Comparison of ENCODE assay signal across 13 mouse cellular contexts in genomic region chr1:155854926-155855702, GRCm38 (mm10). TPM values are rescaled to one million over a fixed set of nuclear protein-coding genes. Genes with fewer than 3 reads are reported as not detected.
DNase-seq lines count a peak whose midpoint lies in the region; ATAC-seq and TF ChIP-seq lines count a peak whose summit lies in the region.
"Had no signal": no experiment of that assay in that cellular context is flagged by ENCODE, and none has a peak within 500 bp of the region (broad histone marks: within the 10 kb centered on the region; RNA-seq: fewer than 3 reads in every experiment).

No protein-coding gene starts in this region.

- H3K9me3 ChIP-seq in liver, embryonic 16.5 days (replicated peaks; ENCODE audit: control insufficient read depth, low read length), result no peaks in the 10 kb centered on the region
- no peaks in the 10 kb centered on the region for H3K9me3 ChIP-seq in liver, embryonic 11.5 days (ENCODE audit: control insufficient read depth, low read length)
- H3K9me3 ChIP-seq: midbrain, embryonic 15.5 days; neural tube, embryonic 13.5 days had no signal

- intact Hi-C loops in gastrocnemius, adult 2 months (cut with DNase I), result no loop called here

- peak overlapping the region; percentile 60 for H3K27ac ChIP-seq in gastrocnemius, adult 2 months
- H3K27ac ChIP-seq in liver, embryonic 16.5 days (ENCODE audit: low read length), result no peak overlapping the region
- H3K27ac ChIP-seq in liver, embryonic 11.5 days (ENCODE audit: low read depth, low read length), result no peak overlapping the region
- H3K27ac ChIP-seq: heart, adult 2 months; midbrain, embryonic 15.5 days; neural tube, embryonic 13.5 days had no signal

- no peak overlapping the region for H3K4me2 ChIP-seq in liver, embryonic 16.5 days (ENCODE audit: low read depth, low read length)
- H3K4me2 ChIP-seq in liver, embryonic 11.5 days, result no peak overlapping the region
- H3K4me2 ChIP-seq: midbrain, embryonic 15.5 days; neural tube, embryonic 13.5 days had no signal

- H3K4me3 ChIP-seq in gastrocnemius, adult 2 months, result no peak overlapping the region
- H3K4me3 ChIP-seq in liver, embryonic 16.5 days (ENCODE audit: low read depth, low read length), result no peak overlapping the region
- H3K4me3 ChIP-seq in liver, embryonic 11.5 days (ENCODE audit: low read depth, low read length), result no peak overlapping the region
- H3K4me3 ChIP-seq: heart, adult 2 months; midbrain, embryonic 15.5 days; neural tube, embryonic 13.5 days had no signal

- WGBS in liver, embryonic 16.5 days (ENCODE audit: insufficient replicate concordance), result 76% methylated on average over 7 of the region's 7 CpGs
- 82% methylated on average over 7 of the region's 7 CpGs for WGBS in liver, embryonic 11.5 days

- H3K9ac ChIP-seq in liver, embryonic 16.5 days (ENCODE audit: low read depth, low read length), result no peak overlapping the region
- no peak overlapping the region for H3K9ac ChIP-seq in liver, embryonic 11.5 days (ENCODE audit: low read depth, low read length)
- H3K9ac ChIP-seq: forebrain, postnatal 0 days; midbrain, embryonic 15.5 days; neural tube, embryonic 13.5 days had no signal

- H3K27me3 ChIP-seq in liver, embryonic 16.5 days (ENCODE audit: control insufficient read depth, insufficient read depth, low read depth, low read length), result no peaks in the 10 kb centered on the region
- no peaks in the 10 kb centered on the region for H3K27me3 ChIP-seq in liver, embryonic 11.5 days (replicated peaks; ENCODE audit: control insufficient read depth, insufficient read depth, low read length)
- H3K27me3 ChIP-seq: midbrain, embryonic 15.5 days; neural tube, embryonic 13.5 days had no signal

- 0 out of 2 replicates have a peak, but pooled peaks have one; percentile 21 for ATAC-seq in liver, embryonic 16.5 days (ENCODE audit: low read depth)
- no peak for ATAC-seq in liver, embryonic 11.5 days (replicated peaks; ENCODE audit: low FRiP score)
- ATAC-seq: activated CD4-positive, CD25-positive, alpha-beta regulatory T cell, adult 4 months; forebrain, postnatal 0 days; midbrain, embryonic 15.5 days had no signal

- DNase-seq in gastrocnemius, adult 2 months, result peak; percentile 34
- no peak for DNase-seq in gastrocnemius, postnatal 10 days
- DNase-seq in liver, embryonic 11.5 days (ENCODE audit: low spot score), result no peak
- DNase-seq in cerebellum, adult 9-10 months, result peak; percentile 98
- DNase-seq in kidney, postnatal 36 days, result peak; percentile 30 to 43
- no peak for DNase-seq in embryo, embryonic 9.5 days (ENCODE audit: extremely low spot score)
- DNase-seq in adrenal gland, adult 8-10 months, result no peak
- DNase-seq: forebrain, postnatal 0 days; heart, adult 2 months had no signal

- TF ChIP-seq CTCF in gastrocnemius, adult 2 months (IDR thresholded peaks at IDR 0.05), result no peak

- peaks cover 25% of the 10 kb centered on the region for H3K36me3 ChIP-seq in liver, embryonic 16.5 days (ENCODE audit: control insufficient read depth, insufficient read depth)
- H3K36me3 ChIP-seq in liver, embryonic 11.5 days (ENCODE audit: control insufficient read depth, insufficient read depth, low read length), result peaks cover 23% of the 10 kb centered on the region

- H3K4me1 ChIP-seq in liver, embryonic 16.5 days (ENCODE audit: control insufficient read depth, low read depth, low read length), result peaks cover 8% of the 10 kb centered on the region
- peaks cover 11% of the 10 kb centered on the region for H3K4me1 ChIP-seq in liver, embryonic 11.5 days (replicated peaks; ENCODE audit: control insufficient read depth, insufficient read depth, low read length)
- H3K4me1 ChIP-seq: midbrain, embryonic 15.5 days; neural tube, embryonic 13.5 days had no signal

RNA-seq across cellular contexts. Expression of gene Qsox1, which starts 42.4 kb away (rescaled TPM):
- 10 to 100 TPM; 21.7 to 22.0 TPM for total RNA-seq in gastrocnemius, adult 2 months (2021)
- 10 to 100 TPM; 36.0 to 49.4 TPM for total RNA-seq in gastrocnemius, postnatal 10 days (2021)
- polyA plus RNA-seq in liver, embryonic 16.5 days (2015; fragmentation: Nextera tagmentation; extraction: Ambion mirVana), result 42.8 and 51.2 TPM in 2 replicates
- 22.4 and 26.3 TPM in 2 replicates for polyA plus RNA-seq in liver, embryonic 11.5 days (2014; fragmentation: Nextera tagmentation; extraction: Ambion mirVana)
- 10 to 100 TPM; 55.9 to 95.0 (median 70.2) TPM for total RNA-seq in adrenal gland, adult 8-10 months (2022)

Comparison
In these comparisons a context has a peak if more than half of its experiments do, and no peak if none do; other contexts are left out.
1. DNase-seq: peak in gastrocnemius, adult 2 months (single experiment), cerebellum, adult 9-10 months (single experiment) and kidney, postnatal 36 days (2 of 2); none in gastrocnemius, postnatal 10 days (single experiment), liver, embryonic 11.5 days (single experiment), embryo, embryonic 9.5 days (single experiment) and adrenal gland, adult 8-10 months (single experiment).